Mouse (Mus musculus) heart, adult 2 months (tissue): ENCODE results near the gene Dlst.

Experiments used
- CTCF ChIP-seq: fragments of 200-600 bp; IDR thresholded peaks from 2 replicates; pipeline ENCODE4 v1.8.1; 2022; ENCODE audit warnings: antibody characterized with exemption, mild to moderate bottlenecking, moderate library complexity
- EP300 ChIP-seq: fragments of 200-500 bp; IDR thresholded peaks from 2 replicates; pipeline ENCODE4 v1.6.1; 2011; ENCODE audit warnings: low read depth, low read length, control low read depth; ENCODE audit not compliant: insufficient read depth
- POLR2A ChIP-seq: fragments of 200-500 bp; IDR thresholded peaks from 2 replicates; pipeline ENCODE4 v1.6.1; 2011; ENCODE audit warnings: mild to moderate bottlenecking, low read depth, low read length, control low read depth; ENCODE audit not compliant: insufficient read depth

DNA sequence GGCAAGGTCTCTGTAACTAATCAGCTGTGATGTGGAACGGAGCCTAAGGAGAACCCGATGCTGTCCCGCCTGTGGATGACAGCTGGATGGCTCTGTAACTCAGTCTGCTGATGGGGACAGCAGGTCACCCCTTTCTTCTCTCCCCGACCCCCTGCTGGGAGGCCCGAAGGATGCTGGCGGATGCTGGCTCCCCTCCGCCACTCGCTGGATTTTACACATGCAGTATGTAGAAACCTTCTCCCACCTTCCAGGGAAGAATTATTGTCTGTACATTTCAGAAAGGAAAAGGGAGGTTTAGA is 71.7 kb downstream of the Dlst start:
- TF ChIP-seq CTCF (no peak), POLR2A (no peak), EP300 (no peak)
